Mouse (Mus musculus) bone marrow, adult 2 months (tissue): ENCODE data around the gene Sipa1l3. TPM values are rescaled to one million over a fixed set of nuclear protein-coding genes. Genes with fewer than 3 reads are reported as not detected.

Experiments
- H3K27ac ChIP-seq: fragments of 200-500 bp; 2 replicates; pipeline ENCODE4 v1.5.1; 2012; ENCODE audit warnings: low read depth, mild to moderate bottlenecking, control low read depth, inconsistent platforms, low read length; ENCODE audit not compliant: control insufficient read depth, poor library complexity, insufficient read depth
- H3K4me1 ChIP-seq: fragments of 200-500 bp; 2 replicates; pipeline ENCODE4 v1.6.1; 2011; ENCODE audit warnings: low read length; ENCODE audit not compliant: control insufficient read depth, insufficient read depth
- H3K4me3 ChIP-seq: fragments of 200-500 bp; replicated peaks from 2 replicates; pipeline ENCODE3; 2011; ENCODE audit warnings: mild to moderate bottlenecking, low read depth, low read length, control low read depth; ENCODE audit not compliant: control insufficient read depth
- CTCF ChIP-seq: fragments of 200-500 bp; IDR thresholded peaks from 2 replicates; pipeline ENCODE4 v1.5.1; 2011; ENCODE audit warnings: low read length, control low read depth; ENCODE audit not compliant: control insufficient read depth, insufficient read depth
- POLR2A ChIP-seq: fragments of 200-500 bp; IDR thresholded peaks from 2 replicates; pipeline ENCODE4 v1.6.1; 2011; ENCODE audit warnings: low read depth, mild to moderate bottlenecking, control low read depth, low read length, borderline replicate concordance; ENCODE audit not compliant: control insufficient read depth
- WGBS: fragments of 180-500 bp; shearing (Covaris S2); methylation state at CpG from one replicate; pipeline ENCODE4 v1.1.7; 2018; 5-methylcytosine and 5-hydroxymethylcytosine counted together
- polyA plus RNA-seq: library from polyadenylated mRNA; stranded (reverse); fragments of >200 nt; gene quantifications from 2 replicates; pipeline ENCODE4 v1.2.4, GENCODE M21; 2011; ENCODE audit warnings: low replicate concordance; ENCODE audit not compliant: missing spikeins, insufficient read depth, insufficient read length

The Sipa1l3 gene
- polyA plus RNA-seq, 1 experiment, result 16.8 TPM

GRCm38 (mm10) chr7:29301127-29301566 is 217.3 kb downstream of the Sipa1l3 start:
- TF ChIP-seq POLR2A (no peak), CTCF (peak; percentile 76)
- 10% methylated on average over 7 of the region's 7 CpGs for WGBS

GRCm38 (mm10) chr7:29296998-29297397 is 221.4 kb downstream of the Sipa1l3 start:
- Histone ChIP-seq H3K27ac (no peak overlapping the region), H3K4me1 (no peaks in the 10 kb centered on the region), H3K4me3 (no peak overlapping the region)
- 20% methylated on average over 10 of the region's 10 CpGs for WGBS
- TF ChIP-seq CTCF, result peak; percentile 86
- TF ChIP-seq POLR2A, result no peak

More at GRCm38 (mm10) chr7:29301127-29301566, 217.3 kb downstream of the Sipa1l3 start:
- H3K4me3 ChIP-seq, result no peak overlapping the region
- H3K27ac ChIP-seq, result no peak overlapping the region
- H3K4me1 ChIP-seq, result no peaks in the 10 kb centered on the region

- 79% methylated on average over 24 of the region's 24 CpGs for WGBS
- H3K27ac ChIP-seq, result no peak overlapping the region
- H3K4me3 ChIP-seq, result no peak overlapping the region
- H3K4me1 ChIP-seq, result no peaks in the 10 kb centered on the region
- TF ChIP-seq POLR2A (no peak), CTCF (no peak)
Observed at GRCm38 (mm10) chr7:29295861-29296647, 222.4 kb downstream of the Sipa1l3 start.

- TF ChIP-seq CTCF (no peak), POLR2A (no peak)
- H3K4me3 ChIP-seq, result no peak overlapping the region
- no peak overlapping the region for H3K27ac ChIP-seq
- WGBS, result 47% methylated on average over 13 of the region's 13 CpGs
- H3K4me1 ChIP-seq, result no peaks in the 10 kb centered on the region
Observed at GRCm38 (mm10) chr7:29294111-29294761, 224.2 kb downstream of the Sipa1l3 start.

GRCm38 (mm10) chr7:29293131-29294065 is 225.0 kb downstream of the Sipa1l3 start:
- Histone ChIP-seq H3K27ac (no peak overlapping the region), H3K4me3 (no peak overlapping the region), H3K4me1 (no peaks in the 10 kb centered on the region)
- WGBS, result 75% methylated on average over 19 of the region's 19 CpGs
- no peak for TF ChIP-seq CTCF
- TF ChIP-seq POLR2A, result no peak

GRCm38 (mm10) chr7:29292458-29293098 is 225.9 kb downstream of the Sipa1l3 start:
- no peaks in the 10 kb centered on the region for H3K4me1 ChIP-seq
- TF ChIP-seq POLR2A (no peak), CTCF (no peak)
- H3K4me3 ChIP-seq, result no peak overlapping the region
- no peak overlapping the region for H3K27ac ChIP-seq
- 50% methylated on average over 8 of the region's 8 CpGs for WGBS

GRCm38 (mm10) chr7:29291616-29292457 is 226.6 kb downstream of the Sipa1l3 start:
- TF ChIP-seq CTCF (no peak), POLR2A (no peak)
- WGBS, result 60% methylated on average over 7 of the region's 7 CpGs
- Histone ChIP-seq H3K27ac (no peak overlapping the region), H3K4me1 (no peaks in the 10 kb centered on the region), H3K4me3 (no peak overlapping the region)
